Mouse (Mus musculus): Measurements from ENCODE around the gene Map3k1. TPM values are rescaled to one million over a fixed set of nuclear protein-coding genes. Genes with fewer than 3 reads are reported as not detected.

The Map3k1 gene
- polyA plus RNA-seq, 1 experiment from 2014 or later: 15.5 TPM

GRCm38 (mm10) chr13:111791596-111791995 is 17.2 kb downstream of the Map3k1 start:
- WGBS: 81% methylated on average over 11 of the region's 11 CpGs
- H3K27ac ChIP-seq (replicated peaks; ENCODE audit: low read depth, low read length): no peak overlapping the region

GRCm38 (mm10) chr13:111789420-111790065 is 19.2 kb downstream of the Map3k1 start:
- DNase-seq (ENCODE audit: low spot score): no peak
- peaks cover 27% of the 10 kb centered on the region for H3K4me1 ChIP-seq (ENCODE audit: control insufficient read depth, insufficient read depth, low read length)
- ATAC-seq (ENCODE audit: insufficient number of reproducible peaks, low FRiP score, low TSS enrichment, low read depth): no peak

More at GRCm38 (mm10) chr13:111791596-111791995, 17.2 kb downstream of the Map3k1 start:
- Histone ChIP-seq H3K4me3 (ENCODE audit: low read depth, low read length) (no peak overlapping the region), H3K9me3 (ENCODE audit: control insufficient read depth, low read length) (no peaks in the 10 kb centered on the region), H3K27me3 (ENCODE audit: control insufficient read depth, insufficient read depth, low read length) (no peaks in the 10 kb centered on the region), H3K4me1 (ENCODE audit: control insufficient read depth, insufficient read depth, low read length) (peaks cover 28% of the 10 kb centered on the region), H3K4me2 (ENCODE audit: low read depth, severe bottlenecking) (no peak overlapping the region), H3K36me3 (ENCODE audit: control insufficient read depth, insufficient read depth, low read length) (no peaks in the 10 kb centered on the region), H3K9ac (ENCODE audit: low read length) (no peak overlapping the region)
- ATAC-seq (ENCODE audit: insufficient number of reproducible peaks, low FRiP score, low TSS enrichment, low read depth) (no peak), DNase-seq (ENCODE audit: low spot score) (no peak)

GRCm38 (mm10) chr13:111788882-111789281 is 19.9 kb downstream of the Map3k1 start:
- H3K9me3 ChIP-seq (ENCODE audit: control insufficient read depth, low read length): no peaks in the 10 kb centered on the region
- H3K27ac ChIP-seq (replicated peaks; ENCODE audit: low read depth, low read length): no peak overlapping the region
- ATAC-seq (ENCODE audit: insufficient number of reproducible peaks, low FRiP score, low TSS enrichment, low read depth): no peak
- no peak overlapping the region for H3K4me3 ChIP-seq (ENCODE audit: low read depth, low read length)
- H3K4me2 ChIP-seq (ENCODE audit: low read depth, severe bottlenecking): no peak overlapping the region
- H3K9ac ChIP-seq (ENCODE audit: low read length): no peak overlapping the region
- peaks cover 24% of the 10 kb centered on the region for H3K4me1 ChIP-seq (ENCODE audit: control insufficient read depth, insufficient read depth, low read length)
- DNase-seq (ENCODE audit: low spot score): no peak
- H3K27me3 ChIP-seq (ENCODE audit: control insufficient read depth, insufficient read depth, low read length): no peaks in the 10 kb centered on the region
- 71% methylated on average over 9 of the region's 9 CpGs for WGBS
- H3K36me3 ChIP-seq (ENCODE audit: control insufficient read depth, insufficient read depth, low read length): no peaks in the 10 kb centered on the region

More at GRCm38 (mm10) chr13:111789420-111790065, 19.2 kb downstream of the Map3k1 start:
- Histone ChIP-seq H3K9ac (ENCODE audit: low read length) (no peak overlapping the region), H3K4me2 (ENCODE audit: low read depth, severe bottlenecking) (no peak overlapping the region), H3K9me3 (ENCODE audit: control insufficient read depth, low read length) (no peaks in the 10 kb centered on the region), H3K36me3 (ENCODE audit: control insufficient read depth, insufficient read depth, low read length) (no peaks in the 10 kb centered on the region), H3K4me3 (ENCODE audit: low read depth, low read length) (no peak overlapping the region), H3K27ac (replicated peaks; ENCODE audit: low read depth, low read length) (no peak overlapping the region), H3K27me3 (ENCODE audit: control insufficient read depth, insufficient read depth, low read length) (no peaks in the 10 kb centered on the region)
- 36% methylated on average over 9 of the region's 9 CpGs for WGBS

GRCm38 (mm10) chr13:111787857-111788619 is 20.8 kb downstream of the Map3k1 start:
- peak; percentile 92 for DNase-seq (ENCODE audit: low spot score)
- ATAC-seq (ENCODE audit: insufficient number of reproducible peaks, low FRiP score, low TSS enrichment, low read depth): no peak
- no peaks in the 10 kb centered on the region for H3K36me3 ChIP-seq (ENCODE audit: control insufficient read depth, insufficient read depth, low read length)
- H3K9me3 ChIP-seq (ENCODE audit: control insufficient read depth, low read length): no peaks in the 10 kb centered on the region
- WGBS: 37% methylated on average over 18 of the region's 18 CpGs
- no peak overlapping the region for H3K4me2 ChIP-seq (ENCODE audit: low read depth, severe bottlenecking)
- peaks cover 24% of the 10 kb centered on the region for H3K4me1 ChIP-seq (ENCODE audit: control insufficient read depth, insufficient read depth, low read length)
- no peak overlapping the region for H3K9ac ChIP-seq (ENCODE audit: low read length)
- no peak overlapping the region for H3K27ac ChIP-seq (replicated peaks; ENCODE audit: low read depth, low read length)
- no peaks in the 10 kb centered on the region for H3K27me3 ChIP-seq (ENCODE audit: control insufficient read depth, insufficient read depth, low read length)
- H3K4me3 ChIP-seq (ENCODE audit: low read depth, low read length): no peak overlapping the region

- Histone ChIP-seq H3K9ac (ENCODE audit: low read length) (no peak overlapping the region), H3K9me3 (ENCODE audit: control insufficient read depth, low read length) (no peaks in the 10 kb centered on the region), H3K36me3 (ENCODE audit: control insufficient read depth, insufficient read depth, low read length) (no peaks in the 10 kb centered on the region), H3K4me2 (ENCODE audit: low read depth, severe bottlenecking) (no peak overlapping the region), H3K4me3 (ENCODE audit: low read depth, low read length) (no peak overlapping the region), H3K4me1 (ENCODE audit: control insufficient read depth, insufficient read depth, low read length) (peaks cover 17% of the 10 kb centered on the region), H3K27ac (replicated peaks; ENCODE audit: low read depth, low read length) (no peak overlapping the region), H3K27me3 (ENCODE audit: control insufficient read depth, insufficient read depth, low read length) (no peaks in the 10 kb centered on the region)
- no peak for ATAC-seq (ENCODE audit: insufficient number of reproducible peaks, low FRiP score, low TSS enrichment, low read depth)
- DNase-seq (ENCODE audit: low spot score): no peak
- whole genome bisulfite sequencing: 92% methylated on average over 7 of the region's 7 CpGs
Measured at GRCm38 (mm10) chr13:111786584-111786983, 22.2 kb downstream of the Map3k1 start.

- 80% methylated on average over 8 of the region's 8 CpGs for WGBS
- Histone ChIP-seq H3K4me2 (ENCODE audit: low read depth, severe bottlenecking) (no peak overlapping the region), H3K9ac (ENCODE audit: low read length) (no peak overlapping the region), H3K36me3 (ENCODE audit: control insufficient read depth, insufficient read depth, low read length) (no peaks in the 10 kb centered on the region), H3K9me3 (ENCODE audit: control insufficient read depth, low read length) (no peaks in the 10 kb centered on the region), H3K27me3 (ENCODE audit: control insufficient read depth, insufficient read depth, low read length) (no peaks in the 10 kb centered on the region), H3K4me1 (ENCODE audit: control insufficient read depth, insufficient read depth, low read length) (no peaks in the 10 kb centered on the region), H3K27ac (replicated peaks; ENCODE audit: low read depth, low read length) (no peak overlapping the region), H3K4me3 (ENCODE audit: low read depth, low read length) (no peak overlapping the region)
- DNase-seq (ENCODE audit: low spot score) (no peak), ATAC-seq (ENCODE audit: insufficient number of reproducible peaks, low FRiP score, low TSS enrichment, low read depth) (no peak)
Measured at GRCm38 (mm10) chr13:111783451-111783850, 25.3 kb downstream of the Map3k1 start.

GRCm38 (mm10) chr13:111779471-111779870 is 29.3 kb downstream of the Map3k1 start:
- WGBS: 84% methylated on average over 5 of the region's 5 CpGs
- DNase-seq (ENCODE audit: low spot score) (no peak), ATAC-seq (ENCODE audit: insufficient number of reproducible peaks, low FRiP score, low TSS enrichment, low read depth) (no peak)
- H3K9ac ChIP-seq (ENCODE audit: low read length): no peak overlapping the region
- no peaks in the 10 kb centered on the region for H3K9me3 ChIP-seq (ENCODE audit: control insufficient read depth, low read length)
- H3K4me2 ChIP-seq (ENCODE audit: low read depth, severe bottlenecking): no peak overlapping the region
- H3K27me3 ChIP-seq (ENCODE audit: control insufficient read depth, insufficient read depth, low read length): no peaks in the 10 kb centered on the region
- no peak overlapping the region for H3K27ac ChIP-seq (replicated peaks; ENCODE audit: low read depth, low read length)
- no peak overlapping the region for H3K4me3 ChIP-seq (ENCODE audit: low read depth, low read length)
- H3K36me3 ChIP-seq (ENCODE audit: control insufficient read depth, insufficient read depth, low read length): peaks cover 3% of the 10 kb centered on the region; the same call in 1 of the 2 replicates
- H3K4me1 ChIP-seq (ENCODE audit: control insufficient read depth, insufficient read depth, low read length): no peaks in the 10 kb centered on the region

GRCm38 (mm10) chr13:111778606-111779005 is 30.2 kb downstream of the Map3k1 start:
- H3K9ac ChIP-seq (ENCODE audit: low read length): no peak overlapping the region
- no peak overlapping the region for H3K4me3 ChIP-seq (ENCODE audit: low read depth, low read length)
- ATAC-seq (ENCODE audit: insufficient number of reproducible peaks, low FRiP score, low TSS enrichment, low read depth) (no peak), DNase-seq (ENCODE audit: low spot score) (no peak)
- no peaks in the 10 kb centered on the region for H3K27me3 ChIP-seq (ENCODE audit: control insufficient read depth, insufficient read depth, low read length)
- no peak overlapping the region for H3K27ac ChIP-seq (replicated peaks; ENCODE audit: low read depth, low read length)
- H3K36me3 ChIP-seq (ENCODE audit: control insufficient read depth, insufficient read depth, low read length): peaks cover 5% of the 10 kb centered on the region
- WGBS: 87% methylated on average over 6 of the region's 6 CpGs
- no peaks in the 10 kb centered on the region for H3K4me1 ChIP-seq (ENCODE audit: control insufficient read depth, insufficient read depth, low read length)
- no peak overlapping the region for H3K4me2 ChIP-seq (ENCODE audit: low read depth, severe bottlenecking)
- no peaks in the 10 kb centered on the region for H3K9me3 ChIP-seq (ENCODE audit: control insufficient read depth, low read length)

Measured in limb, embryonic 11.5 days (tissue).